Mouse (Mus musculus): ENCODE measurements at regions not wholly inside any gene's neighbourhood (a gene's known extent, or its start where the extent isn't known, plus 50 kb on each side); places are given as distances from the start of the nearest gene placed in this dataset.

- DNase-seq, result no peak
Measured at GRCm38 (mm10) chr8:112196423-112196822, 181.6 kb upstream of the Gm6793 start.

GRCm38 (mm10) chr8:112195880-112196279 is 181.0 kb upstream of the Gm6793 start:
- DNase-seq, result no peak

GRCm38 (mm10) chr8:112191846-112192245 is 177.0 kb upstream of the Gm6793 start:
- no peak for DNase-seq

GRCm38 (mm10) chr8:112189698-112190097 is 174.9 kb upstream of the Gm6793 start:
- DNase-seq, result no peak

- no peak for DNase-seq
Measured at GRCm38 (mm10) chr8:112170184-112170583, 155.3 kb upstream of the Gm6793 start.

GRCm38 (mm10) chr8:112156656-112157055 is 141.8 kb upstream of the Gm6793 start:
- no peak for DNase-seq

GRCm38 (mm10) chr8:112138924-112139323 is 124.1 kb upstream of the Gm6793 start:
- DNase-seq, result no peak

- no peak for DNase-seq
Measured at GRCm38 (mm10) chr8:112130196-112130595, 115.4 kb upstream of the Gm6793 start.

GRCm38 (mm10) chr8:112128833-112129518 is 114.1 kb upstream of the Gm6793 start:
- DNase-seq, result peak; percentile 18

- DNase-seq, result no peak
Measured at GRCm38 (mm10) chr8:112111950-112112349, 97.1 kb upstream of the Gm6793 start.

GRCm38 (mm10) chr8:112097883-112098635 is 83.2 kb upstream of the Gm6793 start:
- peak; percentile 12 for DNase-seq

GRCm38 (mm10) chr8:112094881-112095280 is 80.0 kb upstream of the Gm6793 start:
- DNase-seq, result no peak

GRCm38 (mm10) chr8:112093554-112093953 is 78.7 kb upstream of the Gm6793 start:
- DNase-seq, result no peak

- no peak for DNase-seq
Measured at GRCm38 (mm10) chr8:112092831-112093230, 78.0 kb upstream of the Gm6793 start.

GRCm38 (mm10) chr8:112078621-112079020 is 63.8 kb upstream of the Gm6793 start:
- DNase-seq, result no peak

- no peak for DNase-seq
Measured at GRCm38 (mm10) chr8:112072205-112072604, 57.4 kb upstream of the Gm6793 start.

- DNase-seq, result no peak
Measured at GRCm38 (mm10) chr8:112070251-112070650, 55.4 kb upstream of the Gm6793 start.
